Mouse (Mus musculus): ENCODE data around the gene Mtnr1b. TPM values are rescaled to one million over a fixed set of nuclear protein-coding genes. Genes with fewer than 3 reads are reported as not detected.

Mtnr1b gene
- polyA plus RNA-seq (2015; fragmentation: Nextera tagmentation; extraction: Ambion mirVana), result not detected in 2 replicates

DNA sequence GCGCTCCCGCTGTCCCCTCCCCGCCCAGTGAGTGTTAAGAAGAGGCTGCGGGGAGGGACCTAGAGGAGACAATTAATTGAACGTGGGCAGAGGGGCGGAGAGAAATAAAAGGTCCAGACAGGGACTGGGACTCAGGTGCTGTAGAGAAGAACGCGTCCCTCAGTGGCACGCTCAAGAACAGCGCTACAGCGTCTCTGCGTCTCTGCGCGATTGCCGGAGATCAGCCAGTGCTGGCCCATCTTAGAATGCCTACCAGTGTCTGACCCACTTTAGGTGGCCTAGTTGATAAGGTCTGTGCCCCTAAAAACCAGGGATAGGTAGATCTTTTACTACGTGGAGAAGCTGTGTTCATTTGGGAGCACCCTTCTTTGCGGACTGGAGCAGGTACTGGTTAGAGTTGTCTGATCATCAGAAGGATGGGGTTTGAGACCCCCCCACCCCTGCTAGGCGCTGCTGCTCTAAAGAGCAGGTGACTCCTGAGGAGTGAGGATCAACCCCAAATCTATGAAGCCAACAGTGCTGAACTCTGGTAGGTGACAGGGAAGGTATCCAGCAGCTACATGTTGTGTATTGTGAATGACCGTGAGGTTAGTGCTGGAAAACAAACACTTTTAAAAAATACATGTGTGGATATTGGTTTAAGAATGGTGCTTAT is at the start of gene Mtnr1b:
Gene Mtnr1b, minus strand, starts transcription at position 51 of the 655 bp plus-strand sequence.
- no peaks in the 10 kb centered on the region; the same call in 1 of the 2 replicates for H3K27me3 ChIP-seq (ENCODE audit: control insufficient read depth, insufficient read depth, low read depth, low read length)
- H3K36me3 ChIP-seq (ENCODE audit: control insufficient read depth, insufficient read depth, low read length), result no peaks in the 10 kb centered on the region
- H3K4me1 ChIP-seq (ENCODE audit: control insufficient read depth, insufficient read depth, low read length), result no peaks in the 10 kb centered on the region
- H3K9me3 ChIP-seq (replicated peaks; ENCODE audit: control insufficient read depth, low read length, poor library complexity, severe bottlenecking), result no peaks in the 10 kb centered on the region
- H3K4me2 ChIP-seq (ENCODE audit: low read length), result 0 out of 2 replicates have a peak within 1 kb of the TSS, but pooled peaks have one; percentile 14
- WGBS, result 52% methylated on average over 19 of the region's 19 CpGs
- no peak within 1 kb of the TSS for H3K27ac ChIP-seq (ENCODE audit: low read length)
- ATAC-seq, result no peak
- no peak within 1 kb of the TSS for H3K9ac ChIP-seq (ENCODE audit: low read depth, low read length)
- no peak within 1 kb of the TSS for H3K4me3 ChIP-seq (ENCODE audit: low read depth, low read length)

DNA sequence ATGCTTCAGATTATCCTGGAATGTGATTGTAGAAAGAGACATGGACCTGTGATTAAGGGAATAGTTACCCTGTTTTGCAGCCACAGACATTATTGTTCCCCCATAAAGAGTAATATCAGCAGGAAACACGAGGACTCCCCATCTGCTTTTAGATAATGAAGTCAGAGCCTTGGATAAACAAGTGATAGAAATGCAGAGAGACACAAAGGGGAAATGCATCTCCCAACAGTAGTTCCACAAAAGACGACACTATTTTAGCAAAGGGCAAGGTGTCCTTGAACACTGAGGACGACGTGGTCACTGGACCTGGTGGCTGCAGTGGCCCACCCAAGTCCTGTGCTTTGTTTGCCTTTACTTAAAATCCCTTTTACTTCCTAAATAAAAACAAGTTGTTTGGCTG is 45.9 kb upstream of the Mtnr1b start:
- ATAC-seq, result no peak
- no peaks in the 10 kb centered on the region for H3K9me3 ChIP-seq (replicated peaks; ENCODE audit: control insufficient read depth, low read length, poor library complexity, severe bottlenecking)
- H3K27me3 ChIP-seq (ENCODE audit: control insufficient read depth, insufficient read depth, low read depth, low read length), result no peaks in the 10 kb centered on the region
- H3K4me3 ChIP-seq (ENCODE audit: low read depth, low read length), result no peak overlapping the region
- H3K9ac ChIP-seq (ENCODE audit: low read depth, low read length), result no peak overlapping the region
- no peak overlapping the region for H3K4me2 ChIP-seq (ENCODE audit: low read length)
- peaks cover under 1% of the 10 kb centered on the region; the same call in 1 of the 2 replicates for H3K36me3 ChIP-seq (ENCODE audit: control insufficient read depth, insufficient read depth, low read length)
- WGBS, result 62% methylated on average over 4 of the region's 4 CpGs
- H3K27ac ChIP-seq (ENCODE audit: low read length), result no peak overlapping the region
- H3K4me1 ChIP-seq (ENCODE audit: control insufficient read depth, insufficient read depth, low read length), result no peaks in the 10 kb centered on the region

DNA sequence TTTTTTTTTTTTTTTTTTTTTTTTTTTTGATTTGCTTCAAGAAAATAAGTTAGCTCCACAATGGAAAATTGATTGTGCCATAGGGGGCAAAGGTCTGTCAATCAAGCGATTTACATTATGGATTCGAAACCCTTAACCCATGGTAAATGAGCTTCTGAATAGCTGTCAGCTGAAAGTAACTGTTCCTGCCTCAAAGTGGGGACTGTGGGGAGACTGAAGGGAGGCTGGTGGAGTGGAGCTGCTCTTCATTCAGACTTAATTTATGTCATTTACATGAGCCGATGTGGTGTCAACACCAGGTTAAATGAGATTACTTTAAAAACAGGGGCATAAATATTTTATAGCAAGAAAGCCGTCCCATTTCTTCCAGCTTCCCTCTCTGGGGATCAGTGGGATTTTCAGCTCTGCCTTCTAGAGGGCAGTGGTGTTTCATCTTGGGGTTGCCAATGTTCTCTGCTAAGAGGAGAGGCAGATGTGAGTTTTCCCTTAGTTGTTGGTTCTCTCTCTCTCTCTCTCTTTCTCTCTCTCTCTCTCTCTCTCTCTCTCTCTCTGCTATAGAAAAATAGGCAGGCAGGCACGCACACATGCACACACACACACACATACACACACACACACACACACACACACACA is 45.1 kb upstream of the Mtnr1b start:
- WGBS, result 37% methylated on average over 5 of the region's 5 CpGs
- H3K36me3 ChIP-seq (ENCODE audit: control insufficient read depth, insufficient read depth, low read length), result peaks cover 3% of the 10 kb centered on the region; the same call in 1 of the 2 replicates
- ATAC-seq, result peak; percentile 73

DNA sequence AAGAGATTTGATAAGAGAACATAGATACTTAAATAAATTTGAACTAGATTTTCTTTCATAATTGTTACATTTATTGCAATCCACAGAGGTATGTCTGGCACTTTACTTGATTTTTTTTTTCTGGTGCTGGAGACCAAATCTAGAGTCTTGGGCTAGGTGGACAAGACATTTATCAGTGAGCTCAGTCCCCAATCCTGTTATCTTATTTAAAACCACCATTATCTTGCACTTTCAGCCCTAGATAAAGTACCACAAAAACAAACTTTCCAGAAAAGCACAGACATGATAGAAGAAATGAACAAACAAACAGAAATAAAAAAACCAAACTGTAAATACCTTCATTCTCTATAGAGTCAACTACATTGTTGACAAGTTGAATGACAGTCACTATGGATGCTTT is 42.2 kb upstream of the Mtnr1b start:
- Histone ChIP-seq H3K4me1 (ENCODE audit: control insufficient read depth, insufficient read depth, low read length) (no peaks in the 10 kb centered on the region), H3K9ac (ENCODE audit: low read depth, low read length) (no peak overlapping the region), H3K36me3 (ENCODE audit: control insufficient read depth, insufficient read depth, low read length) (peaks cover 3% of the 10 kb centered on the region; the same call in 1 of the 2 replicates), H3K27me3 (ENCODE audit: control insufficient read depth, insufficient read depth, low read depth, low read length) (no peaks in the 10 kb centered on the region), H3K27ac (ENCODE audit: low read length) (no peak overlapping the region), H3K9me3 (replicated peaks; ENCODE audit: control insufficient read depth, low read length, poor library complexity, severe bottlenecking) (no peaks in the 10 kb centered on the region), H3K4me3 (ENCODE audit: low read depth, low read length) (no peak overlapping the region), H3K4me2 (ENCODE audit: low read length) (no peak overlapping the region)
- no peak for ATAC-seq

More for the DNA sequence above, 45.1 kb upstream of the Mtnr1b start:
- Histone ChIP-seq H3K4me2 (ENCODE audit: low read length) (no peak overlapping the region), H3K9me3 (replicated peaks; ENCODE audit: control insufficient read depth, low read length, poor library complexity, severe bottlenecking) (no peaks in the 10 kb centered on the region), H3K4me1 (ENCODE audit: control insufficient read depth, insufficient read depth, low read length) (no peaks in the 10 kb centered on the region), H3K4me3 (ENCODE audit: low read depth, low read length) (no peak overlapping the region), H3K27ac (ENCODE audit: low read length) (no peak overlapping the region), H3K27me3 (ENCODE audit: control insufficient read depth, insufficient read depth, low read depth, low read length) (no peaks in the 10 kb centered on the region), H3K9ac (ENCODE audit: low read depth, low read length) (no peak overlapping the region)

DNA sequence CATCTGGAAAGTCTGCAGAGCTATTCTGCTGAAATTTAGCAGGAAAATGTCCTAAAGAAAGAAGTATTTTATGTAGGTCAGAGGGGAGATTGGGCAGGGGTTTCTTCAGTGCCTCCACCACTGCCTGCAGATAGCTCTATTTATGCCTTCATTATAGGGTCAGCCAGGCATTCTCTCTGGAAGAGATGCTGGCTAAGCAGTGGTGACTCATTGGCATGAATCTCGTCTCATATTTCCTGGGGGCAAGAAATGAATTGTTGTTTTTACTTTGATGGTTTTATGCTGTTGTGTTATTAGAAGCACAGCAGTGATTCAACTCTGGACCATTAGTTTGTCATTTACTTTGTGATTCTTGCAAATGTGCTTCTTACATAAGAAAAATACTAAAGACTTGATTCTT is 38.4 kb upstream of the Mtnr1b start:
- WGBS, result 38% methylated on average over 1 of the region's 1 CpGs
- Histone ChIP-seq H3K27ac (ENCODE audit: low read length) (no peak overlapping the region), H3K4me3 (ENCODE audit: low read depth, low read length) (no peak overlapping the region), H3K9me3 (replicated peaks; ENCODE audit: control insufficient read depth, low read length, poor library complexity, severe bottlenecking) (no peaks in the 10 kb centered on the region), H3K9ac (ENCODE audit: low read depth, low read length) (no peak overlapping the region), H3K27me3 (ENCODE audit: control insufficient read depth, insufficient read depth, low read depth, low read length) (no peaks in the 10 kb centered on the region), H3K36me3 (ENCODE audit: control insufficient read depth, insufficient read depth, low read length) (peaks cover 3% of the 10 kb centered on the region; the same call in 1 of the 2 replicates), H3K4me2 (ENCODE audit: low read length) (no peak overlapping the region), H3K4me1 (ENCODE audit: control insufficient read depth, insufficient read depth, low read length) (no peaks in the 10 kb centered on the region)
- no peak for ATAC-seq

DNA sequence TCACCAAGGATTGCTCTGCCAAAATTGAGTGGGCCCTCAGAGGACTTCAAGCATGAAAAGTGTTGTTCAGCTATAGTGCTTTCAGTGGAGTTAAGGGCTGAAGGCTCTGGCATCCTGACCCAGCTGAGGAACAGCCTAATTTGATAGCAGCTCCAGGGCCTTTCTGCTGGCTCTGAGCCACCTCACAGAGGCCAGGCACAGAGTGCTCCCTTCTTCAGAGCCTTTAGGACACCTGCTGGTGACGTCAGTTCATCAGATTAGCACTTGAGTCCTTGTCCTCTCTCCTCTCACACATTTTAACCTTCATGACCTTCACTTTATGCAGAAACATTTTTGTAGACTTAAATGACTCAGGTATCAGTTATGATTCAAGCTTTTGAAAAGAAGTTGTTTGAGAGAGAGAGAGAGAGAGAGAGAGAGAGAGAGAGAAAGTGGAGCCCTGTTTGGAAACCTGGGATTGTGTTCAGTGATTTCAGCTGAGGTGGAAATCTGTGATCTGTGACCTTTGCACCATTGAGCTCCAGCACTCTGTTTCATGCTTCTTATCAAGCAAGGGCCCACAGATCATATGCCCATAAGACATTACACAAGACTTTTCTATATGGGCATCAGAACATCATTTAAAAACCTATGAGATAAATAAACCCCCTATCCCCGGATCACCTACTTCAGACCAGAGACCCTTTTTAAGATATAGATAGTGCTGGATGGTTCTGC is 35.2 kb upstream of the Mtnr1b start:
- Histone ChIP-seq H3K4me1 (ENCODE audit: control insufficient read depth, insufficient read depth, low read length) (0 out of 2 replicates have a peak, but pooled peaks cover 2% of the 10 kb centered on the region), H3K27me3 (ENCODE audit: control insufficient read depth, insufficient read depth, low read depth, low read length) (no peaks in the 10 kb centered on the region), H3K9ac (ENCODE audit: low read depth, low read length) (no peak overlapping the region), H3K27ac (ENCODE audit: low read length) (no peak overlapping the region), H3K36me3 (ENCODE audit: control insufficient read depth, insufficient read depth, low read length) (no peaks in the 10 kb centered on the region), H3K9me3 (replicated peaks; ENCODE audit: control insufficient read depth, low read length, poor library complexity, severe bottlenecking) (no peaks in the 10 kb centered on the region), H3K4me3 (ENCODE audit: low read depth, low read length) (no peak overlapping the region), H3K4me2 (ENCODE audit: low read length) (no peak overlapping the region)
- WGBS, result 56% methylated on average over 2 of the region's 2 CpGs
- no peak for ATAC-seq

DNA sequence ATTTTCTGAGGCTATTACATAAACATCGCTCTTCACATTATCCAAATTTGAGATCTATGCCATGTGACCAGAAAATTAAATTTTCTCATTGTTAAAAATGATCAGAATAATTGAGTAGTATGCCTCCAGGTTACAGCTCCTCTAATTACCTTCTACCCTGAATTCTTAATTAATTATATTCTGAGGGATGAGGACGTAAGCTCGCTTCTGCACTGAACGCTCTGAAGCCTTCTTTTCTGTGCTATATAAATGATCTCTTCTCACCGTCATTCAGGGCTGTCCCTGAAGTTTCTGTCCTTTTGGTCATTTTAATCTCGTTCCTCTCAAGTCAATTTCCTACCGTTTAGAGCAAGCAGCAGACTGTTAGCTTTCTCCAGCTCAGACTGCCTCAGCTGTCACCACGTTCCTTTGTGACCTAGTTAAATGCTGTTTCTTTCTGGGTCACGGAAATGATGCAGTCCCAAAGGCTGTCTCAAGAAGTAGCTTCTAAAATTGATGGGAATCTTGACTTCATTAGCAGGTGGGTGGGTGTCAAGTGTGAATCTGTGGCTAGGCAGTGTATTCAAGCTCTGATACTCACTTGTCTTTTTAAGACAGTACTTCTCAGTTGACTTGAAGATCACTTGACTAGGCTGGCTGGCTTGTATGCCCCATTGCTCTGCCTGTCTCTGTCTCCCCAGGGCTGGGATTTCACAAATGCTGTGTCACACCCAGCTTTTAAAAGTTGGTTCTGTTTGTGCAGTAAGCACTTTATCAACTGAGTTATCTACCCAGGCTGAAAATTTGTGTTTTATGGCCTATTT is 29.8 kb upstream of the Mtnr1b start:
- peak; percentile 66 for ATAC-seq

DNA sequence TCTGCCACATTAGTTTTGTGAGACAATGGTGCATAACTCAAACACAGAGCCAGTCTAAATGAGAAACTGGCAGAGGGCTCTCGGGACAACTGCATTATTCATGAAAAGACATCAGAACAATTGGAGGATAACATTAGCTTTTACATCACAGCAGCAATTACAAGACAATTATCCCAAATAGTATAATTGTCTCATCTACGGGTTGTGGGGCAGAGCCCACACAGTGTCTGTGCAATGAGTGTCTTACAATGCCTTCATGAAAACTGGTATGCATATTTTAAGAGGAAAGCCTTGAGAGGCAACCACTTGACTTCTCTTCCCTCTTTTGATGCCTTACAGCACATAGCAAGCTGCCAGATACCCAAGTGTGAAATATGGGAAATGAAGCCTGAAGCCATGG is 23.8 kb upstream of the Mtnr1b start:
- Histone ChIP-seq H3K4me3 (ENCODE audit: low read depth, low read length) (no peak overlapping the region), H3K4me2 (ENCODE audit: low read length) (no peak overlapping the region), H3K9ac (ENCODE audit: low read depth, low read length) (no peak overlapping the region), H3K9me3 (replicated peaks; ENCODE audit: control insufficient read depth, low read length, poor library complexity, severe bottlenecking) (no peaks in the 10 kb centered on the region), H3K27me3 (ENCODE audit: control insufficient read depth, insufficient read depth, low read depth, low read length) (no peaks in the 10 kb centered on the region), H3K27ac (ENCODE audit: low read length) (no peak overlapping the region), H3K36me3 (ENCODE audit: control insufficient read depth, insufficient read depth, low read length) (no peaks in the 10 kb centered on the region), H3K4me1 (ENCODE audit: control insufficient read depth, insufficient read depth, low read length) (no peaks in the 10 kb centered on the region)
- 46% methylated on average over 2 of the region's 2 CpGs for WGBS
- no peak for ATAC-seq

More for the DNA sequence above, 29.8 kb upstream of the Mtnr1b start:
- no peak overlapping the region for H3K4me3 ChIP-seq (ENCODE audit: low read depth, low read length)
- no peaks in the 10 kb centered on the region for H3K27me3 ChIP-seq (ENCODE audit: control insufficient read depth, insufficient read depth, low read depth, low read length)
- 27% methylated on average over 9 of the region's 9 CpGs for whole genome bisulfite sequencing
- H3K9me3 ChIP-seq (replicated peaks; ENCODE audit: control insufficient read depth, low read length, poor library complexity, severe bottlenecking), result no peaks in the 10 kb centered on the region
- peaks cover 7% of the 10 kb centered on the region; the same call in 1 of the 2 replicates for H3K4me1 ChIP-seq (ENCODE audit: control insufficient read depth, insufficient read depth, low read length)
- H3K4me2 ChIP-seq (ENCODE audit: low read length), result peak overlapping the region; percentile 30
- no peaks in the 10 kb centered on the region for H3K36me3 ChIP-seq (ENCODE audit: control insufficient read depth, insufficient read depth, low read length)
- no peak overlapping the region for H3K9ac ChIP-seq (ENCODE audit: low read depth, low read length)
- peak overlapping the region; percentile 35 for H3K27ac ChIP-seq (ENCODE audit: low read length)
